Mouse (Mus musculus) neutrophil, adult 5-6 weeks (primary cell): ENCODE measurements around the gene Atxn1l. TPM values are rescaled to one million over a fixed set of nuclear protein-coding genes. Genes with fewer than 3 reads are reported as not detected.
A peak's percentile ranks its signal among the peaks of the same experiment; 100 is the strongest.

ENCODE experiments used
- ATAC-seq: fragments of 151-379, 151-347 bp; 2 replicates; pipeline ENCODE4 v1.8.0; 2017; ENCODE audit warnings: mild to moderate bottlenecking, moderate TSS enrichment; ENCODE audit not compliant: insufficient number of reproducible peaks, poor library complexity, low FRiP score, severe bottlenecking; ENCODE audit errors: extremely low read depth
- total RNA-seq: library from RNA; stranded (forward); fragments of 200-1000 nt; gene quantifications from 2 replicates; pipeline ENCODE4 v1.2.3, GENCODE M21; 2017

The Atxn1l gene
- total RNA-seq, 1 experiment from 2014 or later = 26.4 TPM

DNA sequence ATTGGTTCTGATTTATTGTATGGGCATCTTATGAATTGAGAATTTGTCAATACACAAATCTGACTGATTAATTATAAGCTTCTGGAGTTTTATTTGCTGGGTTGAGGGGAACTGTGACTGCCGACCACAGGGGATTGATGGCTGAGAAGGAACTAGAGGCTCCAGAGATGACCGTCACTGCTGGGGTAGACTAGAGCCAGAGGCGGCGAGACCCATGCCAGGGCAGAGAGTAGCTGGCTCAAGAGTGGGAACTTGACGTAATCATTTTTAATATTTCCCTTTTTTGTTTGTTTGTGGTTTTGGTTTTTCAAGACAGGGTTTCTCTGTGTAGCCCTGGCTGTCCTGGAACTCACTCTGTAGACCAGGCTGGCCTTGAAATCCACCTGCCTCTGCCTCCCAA is 50.3 kb downstream of the Atxn1l start:
- peak; percentile 58; the same call in 1 of the 2 replicates for ATAC-seq

- ATAC-seq = peak; percentile 37; the same call in 1 of the 2 replicates
These were observed 55.4 kb downstream of the Atxn1l start for GRCm38 (mm10) chr8:109682120-109682519.

DNA sequence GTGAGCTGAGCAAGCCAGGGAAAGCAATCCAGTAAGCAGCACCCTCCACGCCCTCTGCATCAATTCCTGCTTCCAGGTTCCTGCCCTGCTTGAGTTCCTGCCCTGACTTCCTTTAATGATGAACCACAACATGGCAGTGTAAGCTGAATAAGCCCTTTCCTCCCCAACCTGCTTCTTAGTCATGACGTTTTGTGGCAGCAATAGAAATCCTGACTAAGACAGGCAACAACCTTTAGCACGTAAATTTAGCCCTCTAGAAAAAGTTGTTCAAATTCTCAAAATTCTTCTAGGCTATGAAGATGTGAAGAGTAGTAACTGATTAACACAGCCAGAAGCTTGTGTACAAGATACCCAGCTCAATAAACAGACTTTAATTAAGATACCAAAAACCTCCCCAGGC is 56.0 kb downstream of the Atxn1l start:
- no peak for ATAC-seq

Other genes starting within 250 kb of the Atxn1l start
- gene Pmfbp1, start 243.7 kb downstream of the Atxn1l start, total RNA-seq = not detected in 2 replicates
- 101 and 103 TPM in 2 replicates for gene Dhx38, start 171.9 kb downstream of the Atxn1l start, total RNA-seq
- 33.9 and 37.8 TPM in 2 replicates for gene Txnl4b, start 171.8 kb downstream of the Atxn1l start, total RNA-seq
- 873 and 967 TPM in 2 replicates for gene Hp, start 158.6 kb downstream of the Atxn1l start, total RNA-seq
- gene Dhodh, start 129.1 kb downstream of the Atxn1l start, total RNA-seq = 15.5 and 24.2 TPM in 2 replicates
- gene Pkd1l3, start 123.2 kb downstream of the Atxn1l start, total RNA-seq = 0.61 and 0.81 TPM in 2 replicates
- gene Ist1, start 44.5 kb downstream of the Atxn1l start, total RNA-seq = 159 and 173 TPM in 2 replicates
- 46.4 and 46.9 TPM in 2 replicates for gene Zfp821, start 32.2 kb downstream of the Atxn1l start, total RNA-seq
- 106 and 107 TPM in 2 replicates for gene Ap1g1, start 40.8 kb upstream of the Atxn1l start, total RNA-seq
- gene Phlpp2, start 130.8 kb upstream of the Atxn1l start, total RNA-seq = 7.7 and 9.1 TPM in 2 replicates
- gene Marveld3, start 224.5 kb upstream of the Atxn1l start, total RNA-seq = 0.49 TPM in 1 of 2 replicates, not detected in the other